9 mouse cellular contexts compared by ENCODE assay signal in the genomic region with DNA sequence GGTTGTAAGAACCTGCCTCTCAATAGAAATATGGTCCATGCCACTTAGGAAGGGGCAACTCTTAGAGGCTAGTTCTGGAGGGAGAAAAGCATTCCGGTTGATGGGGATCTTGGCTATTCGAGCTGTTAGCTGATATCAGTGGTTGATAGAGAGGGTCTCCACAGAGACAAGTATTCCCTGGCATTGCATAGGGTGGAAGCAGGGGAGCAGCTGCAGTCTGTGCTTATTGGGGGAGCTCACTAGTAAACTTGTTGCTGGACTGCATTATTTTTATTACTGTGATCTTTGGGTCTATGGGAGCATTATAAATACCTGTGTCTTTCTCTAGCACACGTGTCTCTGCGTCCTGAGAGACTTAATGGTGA.
DNase-seq lines count a peak whose midpoint lies in the region; ATAC-seq and TF ChIP-seq lines count a peak whose summit lies in the region.
"Had no signal": no experiment of that assay in that cellular context is flagged by ENCODE, and none has a peak within 500 bp of the region (broad histone marks: within the 10 kb centered on the region; RNA-seq: fewer than 3 reads in every experiment).

No protein-coding gene starts in this region.

- WGBS in hindbrain, embryonic 13.5 days = 30% methylated on average over 4 of the region's 4 CpGs

- intact Hi-C loops in gastrocnemius, adult 2 months (cut with DNase I) = no loop called here

- peaks cover 6% of the 10 kb centered on the region; the same call in 1 of the 2 replicates for H3K4me1 ChIP-seq in E14TG2a.4 (replicated peaks; ENCODE audit: low read depth, low read length)
- peaks cover 13% of the 10 kb centered on the region for H3K4me1 ChIP-seq in hindbrain, embryonic 13.5 days (replicated peaks)

- no peak for TF ChIP-seq CTCF in gastrocnemius, adult 2 months (IDR thresholded peaks at IDR 0.05)
- TF ChIP-seq CTCF in E14TG2a.4 (conservative IDR thresholded peaks at IDR 0.05; ENCODE audit: low read length) = no peak

- no peaks in the 10 kb centered on the region for H3K9me3 ChIP-seq in E14TG2a.4 (ENCODE audit: low read length)
- no peaks in the 10 kb centered on the region for H3K9me3 ChIP-seq in hindbrain, embryonic 13.5 days

- no peak for DNase-seq in gastrocnemius, adult 2 months
- DNase-seq in gastrocnemius, adult 8-10 months (ENCODE audit: low spot score in 2 of 2) = no peak
- DNase-seq in thymus, postnatal 10 days (ENCODE audit: low spot score in 2 of 2) = no peak
- DNase-seq in spleen, postnatal 4 days (ENCODE audit: low spot score in 2 of 2) = no peak
- no peak for DNase-seq in layer of hippocampus, adult 9-11 months
- DNase-seq: heart, postnatal 36 days had no signal

- H3K36me3 ChIP-seq in E14TG2a.4 (ENCODE audit: insufficient read depth, low read length) = no peaks in the 10 kb centered on the region
- H3K36me3 ChIP-seq in hindbrain, embryonic 13.5 days = no peaks in the 10 kb centered on the region

- peak overlapping the region; percentile 35; the same call in 1 of the 2 replicates for H3K4me3 ChIP-seq in gastrocnemius, adult 2 months
- H3K4me3 ChIP-seq in E14TG2a.4 (replicated peaks; ENCODE audit: low read length) = peak overlapping the region; percentile 43; the same call in 1 of the 2 replicates
- peak overlapping the region; percentile 51 for H3K4me3 ChIP-seq in hindbrain, embryonic 13.5 days

- H3K27me3 ChIP-seq in E14TG2a.4 (ENCODE audit: insufficient read depth, low read length) = peaks cover 23% of the 10 kb centered on the region
- H3K27me3 ChIP-seq in hindbrain, embryonic 13.5 days = no peaks in the 10 kb centered on the region

- H3K9ac ChIP-seq in hindbrain, embryonic 13.5 days = peak overlapping the region; percentile 74

- peak overlapping the region; percentile 68 for H3K4me2 ChIP-seq in hindbrain, embryonic 13.5 days

- ATAC-seq in hindbrain, embryonic 13.5 days (ENCODE audit: low FRiP score) = peak; percentile 52
- 0 out of 2 replicates have a peak, but pooled peaks have one; percentile 9 for ATAC-seq in megakaryocyte progenitor cell, adult 5-6 weeks (replicated peaks; ENCODE audit: poor library complexity)

- no peak overlapping the region for H3K27ac ChIP-seq in gastrocnemius, adult 2 months
- H3K27ac ChIP-seq in hindbrain, embryonic 13.5 days = peak overlapping the region; percentile 66; the same call in 1 of the 2 replicates
